Mouse (Mus musculus): Measurements from ENCODE around the gene Slc35b2.

- no peak for TF ChIP-seq CTCF (IDR thresholded peaks at IDR 0.05; ENCODE audit: low read depth)
- TF ChIP-seq EP300 (IDR thresholded peaks at IDR 0.05; ENCODE audit: low read depth): no peak
These were observed 3.7 kb upstream of the Slc35b2 start for GRCm38 (mm10) chr17:45559732-45560525.
